Mouse (Mus musculus): ENCODE results near the gene Map3k19.

Gene Map3k19

GRCm38 (mm10) chr1:127802916-127803315 lies 51.9 kb downstream of the Map3k19 start:
- intact Hi-C loops (cut with DNase I) = no loop called here

- intact Hi-C loops (cut with DNase I) = no loop called here
Observed at GRCm38 (mm10) chr1:127796752-127797151, 58.1 kb downstream of the Map3k19 start.

GRCm38 (mm10) chr1:127796341-127796740 lies 58.5 kb downstream of the Map3k19 start:
- intact Hi-C loops (cut with DNase I) = no loop called here

- intact Hi-C loops (cut with DNase I) = no loop called here
Observed at GRCm38 (mm10) chr1:127795087-127795769, 59.6 kb downstream of the Map3k19 start.

GRCm38 (mm10) chr1:127793459-127793858 lies 61.4 kb downstream of the Map3k19 start:
- intact Hi-C loops (cut with DNase I) = no loop called here

- intact Hi-C loops (cut with DNase I) = no loop called here
Observed at GRCm38 (mm10) chr1:127788943-127789342, 65.9 kb downstream of the Map3k19 start.

GRCm38 (mm10) chr1:127785882-127786281 lies 68.9 kb downstream of the Map3k19 start:
- intact Hi-C loops (cut with DNase I) = no loop called here

GRCm38 (mm10) chr1:127783862-127784261 lies 71.0 kb downstream of the Map3k19 start:
- intact Hi-C loops (cut with DNase I) = no loop called here

GRCm38 (mm10) chr1:127780849-127781248 lies 74.0 kb downstream of the Map3k19 start:
- intact Hi-C loops (cut with DNase I) = no loop called here

GRCm38 (mm10) chr1:127780142-127780541 lies 74.7 kb downstream of the Map3k19 start:
- intact Hi-C loops (cut with DNase I) = no loop called here

GRCm38 (mm10) chr1:127778611-127779010 lies 76.2 kb downstream of the Map3k19 start:
- intact Hi-C loops (cut with DNase I) = no loop called here

GRCm38 (mm10) chr1:127776246-127776645 lies 78.6 kb downstream of the Map3k19 start:
- intact Hi-C loops (cut with DNase I) = no loop called here

- intact Hi-C loops (cut with DNase I) = no loop called here
Observed at GRCm38 (mm10) chr1:127775206-127775720, 79.6 kb downstream of the Map3k19 start.

- intact Hi-C loops (cut with DNase I) = no loop called here
Observed at GRCm38 (mm10) chr1:127774501-127774880, 80.3 kb downstream of the Map3k19 start.

- intact Hi-C loops (cut with DNase I) = no loop called here
Observed at GRCm38 (mm10) chr1:127773803-127774500, 80.9 kb downstream of the Map3k19 start, which contains the start of gene Ccnt2. Gene Ccnt2 (plus strand): TSS chr1:127774164.

GRCm38 (mm10) chr1:127773198-127773802 lies 81.5 kb downstream of the Map3k19 start:
- intact Hi-C loops (cut with DNase I) = no loop called here

- intact Hi-C loops (cut with DNase I) = loop anchor here (5.0 kb wide), 1 partner anchor 69 kb away; no protein-coding TSS in a partner anchor
Observed at GRCm38 (mm10) chr1:127766741-127767140, 88.1 kb downstream of the Map3k19 start.

- intact Hi-C loops (cut with DNase I) = loop anchor here (2.0 to 5.0 kb wide), 2 partner anchors 68 to 265 kb away; no protein-coding TSS in a partner anchor
Observed at GRCm38 (mm10) chr1:127765468-127765867, 89.4 kb downstream of the Map3k19 start.
